Mouse (Mus musculus): ENCODE measurements at regions not wholly inside any gene's neighbourhood (a gene's known extent, or its start where the extent isn't known, plus 50 kb on each side); places are given as distances from the start of the nearest gene placed in this dataset.

- DNase-seq, result no peak
Measured at GRCm38 (mm10) chr17:15311822-15312221, 64.8 kb downstream of the Dll1 start.

- DNase-seq, result no peak
Measured at GRCm38 (mm10) chr17:15310465-15310864, 66.2 kb downstream of the Dll1 start.

DNA sequence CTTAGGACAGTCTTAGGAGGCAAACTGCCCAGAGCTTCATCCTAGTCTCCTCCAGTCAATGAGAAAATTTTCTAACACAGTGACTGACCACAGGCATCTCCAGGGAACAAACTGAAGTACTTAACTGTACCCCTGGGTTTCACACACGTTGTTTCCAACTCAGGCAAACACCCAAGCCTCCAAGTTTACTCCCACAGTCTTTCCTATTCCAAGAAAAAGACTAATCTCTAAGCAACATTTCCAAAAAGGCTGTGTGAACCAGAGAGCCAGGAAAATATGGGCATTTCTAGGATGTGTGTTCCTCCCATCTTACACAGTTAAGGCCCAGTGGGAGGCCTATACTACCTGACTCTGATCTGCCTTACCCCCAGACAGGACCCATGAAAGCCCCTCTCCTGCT is 74.6 kb downstream of the Dll1 start:
- no peak for DNase-seq

GRCm38 (mm10) chr17:15299743-15300371 is 76.8 kb downstream of the Dll1 start:
- no peak for DNase-seq

GRCm38 (mm10) chr17:15294165-15294585 is 82.5 kb downstream of the Dll1 start:
- no peak for DNase-seq

DNA sequence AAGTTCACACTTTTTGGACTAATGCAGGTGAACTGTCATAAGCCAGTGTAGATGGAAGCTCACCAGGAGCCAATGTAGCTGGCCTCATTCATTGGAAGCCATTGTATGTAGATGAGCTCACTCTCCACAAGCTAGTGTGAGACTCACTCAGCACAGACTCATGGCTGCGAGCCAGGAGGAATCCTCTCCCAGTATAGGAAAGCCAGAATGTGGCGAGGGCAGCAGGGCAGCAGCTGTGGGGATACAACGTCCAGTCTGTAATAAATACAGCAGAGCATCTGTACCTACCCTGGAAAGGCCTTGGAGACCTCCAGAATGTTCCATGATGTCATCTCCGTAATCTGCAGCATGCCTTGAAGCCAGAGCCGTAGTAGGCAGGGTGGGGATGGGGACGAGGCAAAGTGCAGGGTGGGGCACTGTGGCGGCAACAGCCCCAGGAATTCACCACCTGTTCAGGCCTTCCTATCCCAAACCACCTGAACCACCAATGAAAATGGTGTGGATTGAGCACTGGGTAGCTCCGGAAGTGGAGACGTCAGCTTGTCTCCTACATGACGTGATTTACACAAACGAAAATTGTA is 84.1 kb downstream of the Dll1 start:
- no peak for DNase-seq

GRCm38 (mm10) chr17:15291626-15292025 is 85.0 kb downstream of the Dll1 start:
- no peak for DNase-seq

- no peak for DNase-seq
Measured at GRCm38 (mm10) chr17:15290326-15290725, 86.3 kb downstream of the Dll1 start.

DNA sequence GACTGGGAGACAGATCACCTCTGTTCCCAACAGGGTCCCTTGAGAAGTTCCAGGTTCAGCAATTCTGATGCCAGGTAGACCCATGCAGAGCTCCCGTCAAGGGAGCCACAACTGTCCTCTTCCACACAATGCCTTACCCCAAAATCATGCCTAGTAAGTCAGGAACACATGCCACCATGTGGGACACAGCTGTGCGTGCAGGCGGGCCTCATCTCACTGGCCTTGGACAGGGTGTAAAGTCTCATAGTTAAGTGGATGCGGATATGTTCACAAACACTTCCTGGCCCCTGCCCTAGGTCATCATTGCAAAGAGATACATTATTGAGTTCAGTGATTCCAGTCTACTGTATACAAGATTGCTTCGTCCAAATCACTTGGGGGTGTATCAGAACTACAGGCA is 87.6 kb downstream of the Dll1 start:
- no peak for DNase-seq

DNA sequence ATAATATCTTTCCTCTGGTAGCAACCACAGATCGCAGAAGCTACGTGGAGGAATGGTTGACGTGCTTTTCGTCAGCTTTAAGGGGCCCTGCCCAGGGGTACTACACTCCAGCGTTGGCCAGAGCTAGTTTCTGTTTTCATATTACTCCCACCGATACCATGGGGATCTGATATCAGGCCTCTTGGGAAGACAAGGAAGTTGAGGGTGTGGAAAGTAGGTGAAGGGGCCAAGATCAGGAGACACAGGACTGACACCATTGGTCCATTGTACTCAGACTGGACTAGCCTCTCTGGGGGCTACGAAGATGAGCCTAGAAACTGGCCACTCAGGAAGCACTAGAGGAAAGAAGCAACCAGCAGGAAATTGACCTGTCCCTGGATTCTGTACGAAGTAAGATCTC is 88.0 kb downstream of the Dll1 start:
- no peak for DNase-seq

GRCm38 (mm10) chr17:15286596-15286995 is 90.1 kb downstream of the Dll1 start:
- no peak for DNase-seq

DNA sequence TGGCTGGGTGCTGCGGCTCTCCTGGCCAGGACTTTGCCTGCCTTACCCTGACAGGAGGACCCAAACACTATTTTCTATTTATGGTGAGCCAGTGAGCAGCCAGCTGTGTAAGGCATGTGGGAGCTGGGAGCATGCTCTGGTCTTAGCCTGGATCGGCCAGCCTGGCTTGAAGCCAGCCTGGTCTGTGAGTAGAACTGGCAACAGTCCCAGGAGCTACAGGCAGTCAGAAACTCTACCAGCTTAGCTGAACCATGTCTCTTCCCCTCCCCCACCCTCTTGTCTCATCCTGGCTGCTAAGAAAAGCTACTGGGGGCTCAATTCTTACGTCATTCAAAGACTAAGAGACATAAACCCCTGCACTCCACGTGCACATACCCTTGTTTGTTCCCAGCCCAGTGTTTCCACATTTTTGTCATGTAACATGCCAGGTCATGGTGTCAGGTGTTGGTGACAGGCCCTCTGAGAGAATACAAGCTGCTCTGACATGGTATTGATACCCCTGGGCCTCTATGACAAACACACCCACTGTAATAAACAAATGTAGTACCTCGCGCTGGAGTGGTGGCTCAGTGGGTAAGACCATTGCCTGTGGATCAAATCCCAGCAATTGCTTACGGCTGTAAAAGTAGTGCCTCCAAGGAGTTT is 91.2 kb downstream of the Dll1 start:
- no peak for DNase-seq

GRCm38 (mm10) chr17:15269905-15270304 is 106.8 kb downstream of the Dll1 start:
- no peak for DNase-seq

DNA sequence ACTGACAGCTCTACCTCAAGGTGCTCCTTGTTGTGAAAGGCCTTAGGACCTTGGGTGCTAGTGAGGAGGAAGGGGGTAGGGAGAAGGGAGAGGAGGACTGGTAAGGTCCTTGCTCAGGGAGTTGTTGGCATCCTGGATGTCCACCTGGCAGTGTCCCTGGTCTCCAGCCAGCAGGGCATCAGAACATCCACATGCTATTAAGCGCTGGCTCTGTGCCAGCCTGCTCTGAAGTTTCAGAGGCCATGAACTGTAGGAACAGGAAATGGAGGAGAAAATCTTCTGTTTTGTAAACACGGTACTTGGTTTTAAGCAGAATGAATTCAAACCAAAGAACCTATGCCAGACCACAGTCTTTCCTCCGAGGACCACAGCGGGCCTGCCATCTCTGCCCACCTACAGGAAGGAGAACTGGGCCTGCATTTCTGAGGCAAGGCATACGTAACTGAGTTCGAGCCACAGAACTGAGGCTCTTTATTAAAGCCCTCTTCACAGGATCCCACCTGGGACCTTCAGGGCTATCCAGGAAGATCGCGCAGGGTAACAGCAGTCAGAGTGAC is 107.5 kb downstream of the Dll1 start:
- no peak for DNase-seq

DNA sequence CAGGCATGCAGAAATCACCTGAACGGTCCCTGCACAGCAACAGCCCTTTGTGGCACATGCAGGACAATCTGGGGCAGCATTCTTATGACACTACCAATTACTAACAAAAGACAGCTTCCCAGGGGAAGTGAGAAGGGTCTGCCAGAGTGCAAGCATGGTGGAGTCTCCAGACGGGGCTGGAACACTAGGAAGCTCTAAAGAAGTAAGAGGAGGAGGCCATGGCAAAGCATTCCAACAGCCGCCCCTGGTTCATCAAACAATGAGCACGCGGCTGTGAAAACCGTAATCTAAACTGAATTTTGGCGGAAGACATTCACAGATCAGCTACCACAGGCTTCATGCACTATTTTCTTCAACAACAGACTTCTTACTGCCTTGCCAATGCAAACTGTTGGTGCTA is 109.0 kb downstream of the Dll1 start:
- no peak for DNase-seq

DNA sequence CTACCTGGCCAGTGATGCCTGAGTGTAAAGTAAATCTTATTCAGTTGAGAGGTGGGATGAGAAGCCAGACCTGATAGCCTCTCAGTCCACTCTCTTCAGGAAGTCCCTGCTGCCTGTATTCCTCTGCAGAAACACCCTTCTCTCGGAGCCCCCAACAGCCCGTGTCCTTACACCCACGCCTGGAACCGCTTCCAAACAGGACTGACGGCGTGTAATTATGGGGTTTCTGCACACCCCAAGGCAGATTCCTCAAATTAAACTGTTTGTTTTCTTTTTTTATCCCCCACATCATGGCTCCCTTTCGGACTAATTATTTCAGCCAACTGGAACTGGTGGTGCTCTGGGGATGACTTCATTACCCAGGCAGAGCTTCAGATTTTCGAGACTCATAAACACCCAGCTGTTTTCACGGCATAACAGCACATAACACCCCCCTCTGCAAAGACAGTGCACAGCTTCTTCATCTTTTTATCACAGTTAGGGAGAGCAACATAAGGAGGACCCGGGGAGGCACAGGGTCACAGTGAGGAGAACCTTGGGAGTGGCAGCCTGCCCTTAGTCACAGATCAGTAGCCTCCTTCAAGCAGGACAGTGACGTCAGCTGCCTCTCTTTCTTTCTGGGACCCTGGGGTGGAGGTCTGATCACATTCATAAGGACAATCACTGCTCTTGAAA is 117.1 kb downstream of the Dll1 start:
- no peak for DNase-seq

DNA sequence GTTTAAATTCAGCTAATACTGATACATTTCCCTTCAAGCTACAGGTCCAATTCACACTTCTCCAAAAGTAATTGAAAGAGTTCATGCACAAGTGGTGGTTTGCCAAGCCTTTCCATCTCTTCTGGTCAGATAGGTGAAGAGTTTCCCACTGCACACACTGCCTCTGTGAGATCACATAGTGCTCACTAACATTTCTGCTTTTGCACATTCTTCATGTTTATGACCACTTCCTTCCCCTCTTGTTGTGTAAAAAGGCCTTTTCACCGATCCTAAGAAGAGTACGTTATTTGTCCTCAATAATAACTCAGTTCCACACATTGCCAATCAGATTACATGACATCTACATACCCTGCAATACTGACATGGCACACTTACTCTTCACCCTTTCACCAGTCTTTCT is 120.8 kb downstream of the Dll1 start:
- DNase-seq, result no peak

- DNase-seq, result no peak
Measured at GRCm38 (mm10) chr17:15253785-15254184, 122.9 kb downstream of the Dll1 start.

- DNase-seq, result no peak
Measured at GRCm38 (mm10) chr17:15253271-15253670, 123.4 kb downstream of the Dll1 start.

DNA sequence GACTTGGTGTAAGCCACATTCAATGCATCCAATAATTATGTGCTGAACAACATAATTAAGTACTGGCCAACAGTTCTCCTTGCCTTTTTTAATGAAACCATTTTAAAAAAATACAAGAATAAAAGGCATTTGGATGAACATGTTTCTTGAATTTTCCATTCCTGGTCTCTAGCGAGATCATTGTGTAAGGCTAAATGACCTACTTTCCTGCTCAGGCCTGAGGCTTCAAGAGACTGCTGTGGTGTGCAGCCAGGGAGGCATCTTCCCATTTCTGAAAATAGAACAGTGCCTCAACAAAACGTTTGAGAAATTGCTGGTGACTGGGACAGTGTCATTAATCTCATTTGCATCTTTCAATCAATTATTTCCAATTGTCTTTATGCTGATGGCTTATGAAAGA is 124.5 kb downstream of the Dll1 start:
- no peak for DNase-seq

DNA sequence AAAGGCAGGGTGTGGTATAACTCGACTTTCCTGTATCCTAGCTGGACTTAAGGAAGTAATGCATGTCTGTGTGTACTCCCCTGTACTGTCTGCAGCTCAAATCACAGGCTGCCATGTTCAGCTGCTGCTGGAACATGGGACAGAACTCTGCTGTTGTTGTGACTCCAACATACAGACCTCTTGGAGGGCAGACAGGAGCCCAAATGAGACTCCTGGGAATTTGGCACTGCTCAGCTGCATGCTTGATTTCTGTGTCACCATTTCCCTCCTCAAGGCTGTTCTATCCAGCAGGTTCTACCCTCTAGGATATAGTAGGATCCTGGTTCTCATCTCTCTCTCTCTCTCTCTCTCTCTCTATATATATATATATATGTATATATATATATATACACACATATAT is 125.0 kb downstream of the Dll1 start:
- no peak for DNase-seq

GRCm38 (mm10) chr17:15248417-15248791 is 128.3 kb downstream of the Dll1 start:
- DNase-seq, result no peak

DNA sequence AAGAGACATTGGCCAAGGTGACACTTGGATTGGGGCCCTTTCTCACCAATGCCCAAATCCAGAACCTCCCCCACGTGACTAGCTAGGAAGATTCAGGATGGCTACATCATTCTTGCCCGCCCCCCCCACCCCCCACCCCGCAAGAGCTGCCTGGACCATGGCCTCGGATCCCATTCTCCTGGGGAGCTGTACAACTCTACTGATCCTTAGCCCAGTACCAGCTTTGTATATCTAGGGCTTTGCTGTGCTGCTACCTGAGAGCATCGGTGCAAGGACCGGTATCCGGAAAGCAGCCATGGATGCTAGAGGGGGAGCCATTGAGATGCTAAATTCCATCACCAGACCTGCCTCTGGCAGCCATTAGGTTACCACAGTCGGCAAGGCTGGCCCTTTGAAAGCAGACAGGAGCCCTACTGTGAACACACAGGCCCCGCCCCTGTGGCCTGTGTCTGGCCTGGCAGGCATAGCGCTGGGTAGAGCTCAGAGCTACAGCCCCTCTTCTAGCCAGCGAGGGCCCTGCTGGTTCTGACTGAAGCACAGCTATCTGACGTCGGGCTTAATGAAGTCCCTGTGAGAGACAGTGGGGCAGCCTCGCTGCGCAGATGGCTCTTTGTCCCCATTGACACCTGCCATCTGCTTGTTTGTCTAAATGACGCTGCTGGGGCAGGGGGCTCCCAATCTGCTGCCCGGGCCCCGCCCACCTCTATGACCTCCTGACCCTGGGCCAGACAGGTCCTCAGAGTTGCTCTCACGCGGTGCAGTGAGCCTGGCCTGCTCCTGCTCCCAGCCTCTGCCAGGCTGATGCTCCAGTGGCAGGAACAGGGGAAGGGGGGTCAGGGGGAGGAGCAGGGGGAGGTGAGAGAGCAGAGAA is 128.9 kb downstream of the Dll1 start:
- no peak for DNase-seq
